Mouse (Mus musculus) ES-E14 (cell line): ENCODE results near the gene Nagpa.

Experiments used
- CHD2 ChIP-seq: IDR thresholded peaks from 2 replicates; pipeline ENCODE4 v1.6.1; 2014; ENCODE audit warnings: mild to moderate bottlenecking, low read depth, low read length, inconsistent platforms
- MAFK ChIP-seq: IDR thresholded peaks from 2 replicates; pipeline ENCODE4 v1.6.1; 2014; ENCODE audit warnings: mild to moderate bottlenecking, low read depth, low read length, inconsistent platforms; ENCODE audit not compliant: insufficient read depth
- ZC3H11A ChIP-seq: IDR thresholded peaks from 2 replicates; pipeline ENCODE4 v1.6.1; 2012; ENCODE audit warnings: low read depth, mild to moderate bottlenecking, inconsistent platforms, low read length, borderline replicate concordance

DNA sequence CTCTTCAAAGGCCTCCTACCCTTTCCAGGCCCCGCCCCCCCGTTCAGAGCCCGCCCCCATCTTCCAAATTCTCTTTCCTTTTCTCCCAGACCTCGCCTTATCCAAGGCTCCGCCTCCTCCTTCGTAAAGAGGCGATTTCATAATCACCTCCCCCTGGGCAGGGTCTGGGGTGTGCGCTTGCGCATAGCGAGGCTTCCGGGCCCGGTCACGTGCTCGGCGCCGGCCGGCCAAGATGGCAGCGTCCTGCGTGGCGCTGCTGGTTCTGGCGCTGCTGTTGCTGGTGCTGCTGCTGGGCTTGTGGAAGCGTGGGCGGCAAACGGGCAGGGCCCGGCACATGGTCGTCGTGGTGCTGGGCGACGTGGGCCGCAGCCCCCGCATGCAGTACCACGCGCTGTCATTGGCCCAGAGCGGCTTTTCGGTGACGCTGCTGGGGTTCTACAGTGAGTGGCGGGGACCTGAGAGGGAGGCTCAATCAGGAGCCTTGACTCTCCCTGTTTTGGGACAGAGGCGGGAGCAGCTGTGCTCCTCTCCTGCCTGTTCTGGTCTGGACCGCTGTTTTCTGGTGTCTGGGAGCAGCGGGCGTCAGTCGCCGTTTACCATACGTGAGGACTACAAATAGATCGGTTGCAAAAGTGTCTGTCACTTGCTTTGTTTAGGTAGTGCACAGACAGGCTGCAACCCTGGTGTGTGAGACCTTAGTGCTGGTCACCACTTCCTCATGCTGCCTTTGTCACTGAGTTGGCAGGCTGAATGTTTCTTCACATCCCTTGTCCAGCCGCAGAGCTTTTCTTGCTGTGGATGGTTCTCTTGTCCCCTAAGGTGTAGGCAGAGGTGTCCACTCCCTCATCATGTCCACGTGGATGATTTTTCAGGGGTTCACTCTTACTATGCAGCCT lies 29.9 kb upstream of the Nagpa start, which contains the start of gene Alg1:
- TF ChIP-seq ZC3H11A (no peak), MAFK (no peak), CHD2 (no peak)
